Mouse (Mus musculus): Measurements from ENCODE around the gene Erfe. TPM values are rescaled to one million over a fixed set of nuclear protein-coding genes. Genes with fewer than 3 reads are reported as not detected.
A peak's percentile ranks its signal among the peaks of the same experiment; 100 is the strongest.

Gene Erfe
- 6.4 and 7.8 TPM in 2 replicates for polyA plus RNA-seq (2016; fragmentation: Nextera tagmentation; extraction: Ambion mirVana)

- H3K4me3 ChIP-seq: peak within 1 kb of the TSS; percentile 78
- peaks cover 14% of the 10 kb centered on the region; the same call in 1 of the 2 replicates for H3K27me3 ChIP-seq (replicated peaks)
- WGBS (ENCODE audit: insufficient replicate concordance): under 1% methylated on average over 67 of the region's 68 CpGs
- ATAC-seq: peak; percentile 88
- H3K9me3 ChIP-seq (replicated peaks): peaks cover 6% of the 10 kb centered on the region; the same call in 1 of the 2 replicates
- H3K4me2 ChIP-seq: peak within 1 kb of the TSS; percentile 98
- H3K4me1 ChIP-seq: peaks cover 30% of the 10 kb centered on the region
- H3K36me3 ChIP-seq: peaks cover 32% of the 10 kb centered on the region
- H3K27ac ChIP-seq: peak within 1 kb of the TSS; percentile 70
- H3K9ac ChIP-seq: peak within 1 kb of the TSS; percentile 91
Measured at GRCm38 (mm10) chr1:91366215-91367108, at the start of gene Erfe. Erfe (plus strand) TSS chr1:91366430.

DNA sequence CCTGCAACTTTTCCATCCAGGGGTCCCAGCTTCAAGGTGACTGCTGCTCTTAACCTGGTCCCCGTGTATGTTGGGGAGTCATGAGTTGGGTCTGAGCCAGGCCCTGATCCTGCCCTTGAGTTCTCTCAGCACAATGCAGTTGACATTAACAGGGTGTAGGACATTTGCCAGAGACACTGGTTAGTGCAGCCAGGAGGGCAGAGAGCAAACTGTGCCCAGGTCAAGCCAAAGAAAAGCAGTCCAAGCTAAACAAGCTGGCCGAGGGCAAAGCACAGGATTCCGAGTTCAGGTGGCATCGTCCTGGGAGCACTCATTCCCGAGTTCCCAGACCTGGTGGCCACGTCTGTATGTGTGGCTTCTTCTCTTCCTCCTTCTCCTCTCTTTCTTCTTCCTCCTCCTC is 48.6 kb upstream of the Erfe start:
- Histone ChIP-seq H3K9me3 (replicated peaks) (no peaks in the 10 kb centered on the region), H3K4me2 (no peak overlapping the region), H3K4me1 (peaks cover 15% of the 10 kb centered on the region), H3K9ac (no peak overlapping the region), H3K4me3 (no peak overlapping the region), H3K36me3 (peaks cover 33% of the 10 kb centered on the region), H3K27me3 (replicated peaks) (no peaks in the 10 kb centered on the region), H3K27ac (no peak overlapping the region)
- WGBS (ENCODE audit: insufficient replicate concordance): 67% methylated on average over 6 of the region's 6 CpGs
- ATAC-seq: no peak

GRCm38 (mm10) chr1:91321760-91322438 is 44.3 kb upstream of the Erfe start, which contains the start of gene Espnl:
Espnl (plus strand) TSS chr1:91322075.
- Histone ChIP-seq H3K9me3 (replicated peaks) (no peaks in the 10 kb centered on the region), H3K9ac (no peak within 1 kb of the TSS), H3K4me2 (peak within 1 kb of the TSS; percentile 8; the same call in 1 of the 2 replicates), H3K36me3 (peaks cover 8% of the 10 kb centered on the region; the same call in 1 of the 2 replicates), H3K27me3 (replicated peaks) (0 out of 2 replicates have a peak, but pooled peaks cover 5% of the 10 kb centered on the region), H3K27ac (no peak within 1 kb of the TSS), H3K4me1 (peaks cover 15% of the 10 kb centered on the region), H3K4me3 (no peak within 1 kb of the TSS)
- 45% methylated on average over 19 of the region's 19 CpGs for WGBS (ENCODE audit: insufficient replicate concordance)
- peak; percentile 54 for ATAC-seq

- H3K27ac ChIP-seq: no peak overlapping the region
- 0 out of 2 replicates have a peak, but pooled peaks cover 8% of the 10 kb centered on the region for H3K27me3 ChIP-seq (replicated peaks)
- no peaks in the 10 kb centered on the region for H3K9me3 ChIP-seq (replicated peaks)
- ATAC-seq: no peak
- no peak overlapping the region for H3K9ac ChIP-seq
- H3K4me3 ChIP-seq: no peak overlapping the region
- peaks cover 15% of the 10 kb centered on the region for H3K4me1 ChIP-seq
- H3K4me2 ChIP-seq: no peak overlapping the region
- WGBS (ENCODE audit: insufficient replicate concordance): 62% methylated on average over 2 of the region's 2 CpGs
- no peaks in the 10 kb centered on the region for H3K36me3 ChIP-seq
Measured at GRCm38 (mm10) chr1:91324646-91325045, 41.6 kb upstream of the Erfe start.

DNA sequence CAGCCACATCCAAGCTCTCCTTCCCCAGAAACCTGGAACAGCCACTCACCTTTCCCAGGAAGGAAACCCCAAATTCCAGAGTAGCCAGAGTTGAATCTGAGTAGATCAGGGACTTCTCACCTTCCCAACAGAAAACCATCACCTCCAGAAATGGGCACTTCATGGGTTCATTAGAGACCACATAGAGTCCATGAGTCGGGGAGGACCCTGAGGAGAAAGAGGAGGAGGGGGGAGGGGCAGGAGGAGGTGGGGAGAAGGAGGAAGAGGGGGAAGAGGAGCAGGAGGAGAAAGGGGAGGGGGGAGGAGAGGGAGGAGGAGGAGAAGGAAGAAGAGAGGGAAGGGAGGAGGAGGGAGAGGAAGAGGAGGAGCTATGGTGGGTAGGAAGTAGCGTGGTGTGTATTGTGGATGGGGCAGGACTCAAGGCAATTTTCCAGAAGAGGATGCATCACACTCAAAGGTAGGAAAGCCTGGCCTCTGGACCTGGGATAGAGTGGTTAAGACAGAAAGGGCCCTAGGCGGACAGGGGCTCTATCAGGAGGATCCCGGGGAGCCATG is 40.7 kb upstream of the Erfe start:
- Histone ChIP-seq H3K9ac (no peak overlapping the region), H3K9me3 (replicated peaks) (no peaks in the 10 kb centered on the region), H3K27ac (no peak overlapping the region), H3K4me1 (peaks cover 15% of the 10 kb centered on the region), H3K27me3 (replicated peaks) (peaks cover 8% of the 10 kb centered on the region; the same call in 1 of the 2 replicates), H3K4me2 (no peak overlapping the region), H3K36me3 (no peaks in the 10 kb centered on the region), H3K4me3 (no peak overlapping the region)
- no peak for ATAC-seq
- WGBS (ENCODE audit: insufficient replicate concordance): 52% methylated on average over 4 of the region's 4 CpGs

DNA sequence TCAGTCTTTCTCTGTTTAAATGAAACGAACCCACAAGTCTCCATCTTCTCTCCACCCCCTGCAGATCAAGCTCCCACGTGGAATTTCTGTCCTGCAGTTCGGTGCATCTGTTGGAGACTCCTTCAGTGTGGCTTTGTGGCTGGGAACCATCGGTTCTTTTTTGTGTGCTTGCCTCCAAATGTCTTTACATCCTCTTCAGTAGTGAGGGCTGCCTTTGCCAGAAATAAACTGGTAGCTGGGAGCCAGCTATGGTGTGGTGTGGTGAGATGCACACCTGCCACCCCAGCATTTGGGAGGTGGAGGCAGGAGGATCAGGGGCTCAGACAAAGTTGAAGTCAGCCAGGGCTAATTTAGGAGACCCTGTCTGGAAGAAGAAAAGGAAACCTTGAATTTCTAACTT is 34.1 kb upstream of the Erfe start:
- Histone ChIP-seq H3K36me3 (no peaks in the 10 kb centered on the region), H3K4me2 (no peak overlapping the region), H3K4me1 (peaks cover 11% of the 10 kb centered on the region; the same call in 1 of the 2 replicates), H3K4me3 (no peak overlapping the region), H3K27me3 (replicated peaks) (peaks cover 4% of the 10 kb centered on the region; the same call in 1 of the 2 replicates), H3K9me3 (replicated peaks) (no peaks in the 10 kb centered on the region), H3K9ac (no peak overlapping the region), H3K27ac (no peak overlapping the region)
- 42% methylated on average over 4 of the region's 4 CpGs for WGBS (ENCODE audit: insufficient replicate concordance)
- ATAC-seq: no peak

- Histone ChIP-seq H3K4me2 (no peak overlapping the region), H3K4me1 (peaks cover 11% of the 10 kb centered on the region; the same call in 1 of the 2 replicates), H3K4me3 (no peak overlapping the region), H3K9ac (no peak overlapping the region), H3K27me3 (replicated peaks) (peaks cover 14% of the 10 kb centered on the region), H3K9me3 (replicated peaks) (no peaks in the 10 kb centered on the region), H3K27ac (no peak overlapping the region), H3K36me3 (no peaks in the 10 kb centered on the region)
- ATAC-seq: no peak
Measured at GRCm38 (mm10) chr1:91333582-91333981, 32.6 kb upstream of the Erfe start.

DNA sequence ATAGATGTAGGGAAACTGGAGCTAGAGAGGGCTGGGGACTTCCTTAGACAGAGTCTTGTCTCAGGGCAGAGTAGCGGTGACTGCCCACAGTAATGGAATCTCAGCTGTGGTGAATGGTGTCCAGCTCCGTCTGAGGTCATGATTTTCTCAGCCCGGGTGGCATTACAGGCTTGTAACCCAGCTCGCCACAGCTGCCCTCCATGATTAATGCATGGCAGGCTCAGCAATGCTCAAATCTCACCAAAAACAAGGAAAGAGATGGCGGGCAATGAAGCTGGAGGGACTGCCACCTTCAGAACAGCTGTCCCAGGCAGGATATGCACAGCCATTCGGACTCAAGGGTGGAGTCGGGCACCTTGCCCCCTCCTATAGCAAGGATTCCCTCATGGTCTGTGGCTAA is 28.9 kb upstream of the Erfe start:
- Histone ChIP-seq H3K4me2 (no peak overlapping the region), H3K4me3 (no peak overlapping the region), H3K9me3 (replicated peaks) (no peaks in the 10 kb centered on the region), H3K4me1 (peaks cover 11% of the 10 kb centered on the region; the same call in 1 of the 2 replicates), H3K27me3 (replicated peaks) (peaks cover 52% of the 10 kb centered on the region), H3K9ac (no peak overlapping the region), H3K27ac (no peak overlapping the region), H3K36me3 (no peaks in the 10 kb centered on the region)
- WGBS (ENCODE audit: insufficient replicate concordance): 60% methylated on average over 7 of the region's 7 CpGs
- no peak for ATAC-seq

DNA sequence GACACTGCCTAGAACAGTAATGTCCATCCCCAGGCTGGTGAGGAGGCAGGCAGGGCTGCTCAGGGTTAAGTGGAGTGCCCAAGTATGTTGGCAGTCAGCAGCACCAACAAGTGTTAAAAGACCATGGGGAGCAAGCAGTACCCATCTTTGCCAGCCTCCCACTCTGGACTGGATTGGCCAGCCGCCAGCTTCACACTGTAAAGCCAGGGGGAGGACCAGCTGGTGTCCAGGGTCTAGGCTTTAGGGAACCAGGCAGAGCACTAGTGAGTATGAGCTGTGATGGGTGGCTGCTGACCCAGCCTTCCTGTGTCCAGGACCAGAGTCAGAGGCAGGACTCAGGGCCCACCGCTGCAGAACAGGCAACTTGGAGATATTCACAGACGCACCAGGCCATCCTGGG is 22.2 kb upstream of the Erfe start:
- 62% methylated on average over 3 of the region's 3 CpGs for WGBS (ENCODE audit: insufficient replicate concordance)
- no peak overlapping the region for H3K4me3 ChIP-seq
- H3K4me2 ChIP-seq: no peak overlapping the region
- no peaks in the 10 kb centered on the region for H3K36me3 ChIP-seq
- no peak for ATAC-seq
- no peak overlapping the region for H3K9ac ChIP-seq
- peaks cover 91% of the 10 kb centered on the region for H3K27me3 ChIP-seq (replicated peaks)
- H3K4me1 ChIP-seq: peaks cover 9% of the 10 kb centered on the region; the same call in 1 of the 2 replicates
- H3K27ac ChIP-seq: no peak overlapping the region
- no peaks in the 10 kb centered on the region for H3K9me3 ChIP-seq (replicated peaks)

GRCm38 (mm10) chr1:91344921-91345685 is 21.1 kb upstream of the Erfe start:
- Histone ChIP-seq H3K9me3 (replicated peaks) (no peaks in the 10 kb centered on the region), H3K4me3 (peak overlapping the region; percentile 13), H3K4me1 (peaks cover 9% of the 10 kb centered on the region; the same call in 1 of the 2 replicates), H3K27ac (no peak overlapping the region), H3K36me3 (no peaks in the 10 kb centered on the region), H3K9ac (no peak overlapping the region), H3K27me3 (replicated peaks) (peaks cover 85% of the 10 kb centered on the region), H3K4me2 (peak overlapping the region; percentile 45)
- 8% methylated on average over 68 of the region's 68 CpGs for WGBS (ENCODE audit: insufficient replicate concordance)
- ATAC-seq: no peak

- peak; percentile 62; the same call in 1 of the 2 replicates for ATAC-seq
- H3K4me3 ChIP-seq: no peak overlapping the region
Measured at GRCm38 (mm10) chr1:91346892-91347291, 19.3 kb upstream of the Erfe start.

More at GRCm38 (mm10) chr1:91346892-91347291, 19.3 kb upstream of the Erfe start:
- Histone ChIP-seq H3K27me3 (replicated peaks) (peaks cover 80% of the 10 kb centered on the region), H3K36me3 (no peaks in the 10 kb centered on the region), H3K9ac (no peak overlapping the region), H3K4me1 (peaks cover 9% of the 10 kb centered on the region; the same call in 1 of the 2 replicates), H3K27ac (no peak overlapping the region), H3K9me3 (replicated peaks) (no peaks in the 10 kb centered on the region), H3K4me2 (no peak overlapping the region)
- WGBS (ENCODE audit: insufficient replicate concordance): 23% methylated on average over 3 of the region's 3 CpGs
